Mouse (Mus musculus): ENCODE results near the gene Pde4d.

DNA sequence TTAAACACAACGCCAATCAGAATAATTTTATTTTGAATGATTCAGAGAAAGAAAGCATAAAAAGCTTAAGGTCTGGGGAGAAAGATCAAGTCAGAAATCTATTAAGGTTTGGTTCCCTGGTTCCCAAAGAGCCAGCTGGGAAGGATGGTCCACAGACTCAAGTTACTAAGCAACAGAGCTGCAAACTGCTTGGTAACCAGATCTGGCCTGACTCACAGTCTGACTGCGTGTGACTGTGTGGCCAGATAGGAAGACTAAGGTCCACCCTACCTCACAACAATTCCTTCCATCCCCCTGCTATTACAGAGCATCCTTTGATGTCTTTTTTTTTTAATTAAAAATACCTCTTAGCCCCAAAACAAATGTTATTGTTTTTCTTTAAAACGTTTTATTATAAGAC is 818.5 kb downstream of the Pde4d start:
- TF ChIP-seq POLR2A (IDR thresholded peaks at IDR 0.05; ENCODE audit: insufficient read depth, low read depth, low read length) (no peak), CTCF (IDR thresholded peaks at IDR 0.05; ENCODE audit: insufficient read depth, low read depth, low read length) (no peak)
